Mouse (Mus musculus) ovary, postnatal 10 days (tissue): ENCODE measurements around the gene Atg16l2.

Experiments
- DNase-seq: peaks from one replicate; pipeline ENCODE4 v3.0.0; 2022; ENCODE audit warnings: low spot score

The Atg16l2 gene

GRCm38 (mm10) chr7:101321218-101321827 is 19.3 kb upstream of the Atg16l2 start:
- DNase-seq = peak; percentile 35

- peak; percentile 10 for DNase-seq
These were observed 18.6 kb upstream of the Atg16l2 start for GRCm38 (mm10) chr7:101320399-101321217.

GRCm38 (mm10) chr7:101319796-101320195 is 17.7 kb upstream of the Atg16l2 start:
- DNase-seq = no peak

DNA sequence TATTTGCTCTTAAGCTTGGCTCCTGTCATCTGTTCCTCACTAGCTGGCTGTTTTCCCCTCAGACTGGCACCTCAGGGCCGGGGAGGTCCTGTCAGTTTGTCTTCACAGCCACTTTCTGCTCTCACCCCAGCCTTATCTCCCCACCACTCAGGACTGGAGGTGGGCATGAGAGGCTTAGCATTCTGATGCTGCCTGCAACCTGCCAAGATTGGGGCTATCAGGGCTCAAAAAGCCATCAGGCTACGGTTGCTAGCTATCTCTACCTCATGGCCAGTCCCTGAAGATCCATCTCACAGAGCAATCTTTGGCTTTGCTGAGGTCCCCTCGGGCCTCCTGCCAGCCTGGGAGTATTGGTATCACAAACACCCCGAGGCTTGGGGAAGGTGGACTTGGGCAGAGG is 16.8 kb upstream of the Atg16l2 start:
- no peak for DNase-seq

DNA sequence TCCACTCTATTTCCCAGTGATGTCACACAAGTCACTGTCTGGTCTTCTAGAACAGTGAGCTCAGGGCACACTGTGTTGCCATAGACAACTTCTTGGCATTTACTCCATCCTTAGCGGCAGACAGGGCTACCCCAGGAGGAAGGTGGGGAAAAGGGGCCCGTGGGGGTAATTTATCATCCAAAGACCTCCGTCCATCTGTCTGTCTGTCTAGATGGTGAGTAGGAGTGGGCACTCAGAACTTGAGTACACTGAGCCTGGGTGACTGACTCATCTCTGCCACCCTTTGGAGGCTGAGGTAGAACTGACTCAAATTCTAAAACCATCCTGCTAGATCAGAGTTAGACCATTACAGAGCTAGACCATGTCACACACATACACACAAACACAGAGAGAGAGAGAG is 15.0 kb upstream of the Atg16l2 start, which contains the start of gene Stard10:
Gene Stard10 (plus strand): TSS at position 73 of the 400 bp plus-strand sequence.
- no peak for DNase-seq

GRCm38 (mm10) chr7:101316591-101317001 is 14.5 kb upstream of the Atg16l2 start:
- DNase-seq = no peak

- DNase-seq = no peak
These were observed 13.6 kb upstream of the Atg16l2 start for GRCm38 (mm10) chr7:101315699-101316098.

- no peak for DNase-seq
These were observed 12.3 kb upstream of the Atg16l2 start for GRCm38 (mm10) chr7:101314396-101314795.

DNA sequence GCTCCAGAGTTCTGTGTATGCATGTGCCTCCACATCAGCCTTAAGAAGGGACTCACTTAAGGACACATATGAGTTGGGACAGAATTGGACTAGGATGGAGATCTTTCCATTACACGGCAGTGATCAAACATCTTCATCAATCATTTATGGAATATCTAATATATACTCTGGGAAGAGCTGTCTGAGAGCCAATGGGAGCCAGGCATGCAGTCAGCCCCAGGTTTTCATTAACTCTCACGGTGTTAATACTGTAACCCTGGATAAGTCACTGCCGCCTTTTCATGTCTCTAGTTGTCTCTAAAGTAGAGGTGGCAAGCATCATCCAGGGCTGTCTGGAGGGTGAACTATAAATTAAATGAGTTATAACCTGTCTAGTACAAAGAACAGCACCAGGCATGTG is 11.0 kb upstream of the Atg16l2 start:
- no peak for DNase-seq

DNA sequence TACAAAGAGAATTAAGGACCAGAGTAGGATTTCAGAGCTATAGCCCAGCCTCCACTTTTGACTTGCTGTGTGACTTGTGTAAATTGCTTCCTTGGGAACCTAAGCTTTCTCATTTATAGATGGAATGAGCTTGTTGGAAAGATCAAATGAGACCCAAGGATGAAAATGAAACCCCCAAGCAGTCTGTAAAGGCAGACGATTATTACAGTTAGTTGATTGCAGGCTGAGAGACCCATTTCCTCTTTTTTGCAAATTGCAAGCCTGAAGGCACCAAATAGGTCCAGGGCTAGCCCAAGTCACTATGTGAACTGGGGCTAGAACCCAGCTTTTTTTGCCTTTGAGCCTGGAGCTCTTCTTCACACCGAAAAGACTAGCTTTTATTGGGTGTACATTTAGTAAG is 9.0 kb upstream of the Atg16l2 start:
- no peak for DNase-seq

DNA sequence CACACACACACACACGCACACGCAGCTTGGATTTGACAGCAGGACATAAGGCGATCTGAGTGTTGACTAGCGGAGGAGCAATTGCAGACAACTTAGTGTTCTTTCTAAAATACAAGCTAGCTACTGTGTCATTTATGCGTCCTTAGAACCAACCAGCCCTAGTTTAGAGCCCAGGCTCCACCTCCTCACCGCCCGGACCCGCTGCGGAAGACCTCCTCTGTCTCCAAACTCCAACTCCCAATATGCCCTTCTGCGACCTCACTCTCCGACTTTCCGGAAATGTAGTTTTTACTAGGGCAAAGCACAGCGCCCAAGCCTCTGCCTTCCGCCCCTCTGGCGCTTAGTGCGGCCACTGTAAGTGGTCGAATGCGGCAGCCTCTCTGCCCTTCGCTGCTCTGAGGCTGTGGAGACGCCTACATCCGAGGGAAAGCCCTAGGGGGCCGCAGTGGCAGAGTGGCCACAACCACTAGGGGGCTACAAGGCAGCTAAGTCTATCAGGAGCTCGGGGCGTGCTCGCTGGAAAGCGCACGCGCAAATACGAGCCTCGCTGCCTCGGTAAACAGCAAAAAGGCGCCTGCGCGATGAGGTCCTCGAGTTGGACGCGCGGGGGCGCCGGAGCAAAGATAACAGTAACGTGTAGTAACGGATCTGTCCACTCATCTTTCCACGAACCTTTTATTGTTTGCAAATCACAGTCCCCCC is 8.4 kb upstream of the Atg16l2 start:
- peak; percentile 89 for DNase-seq

- no peak for DNase-seq
These were observed 7.9 kb upstream of the Atg16l2 start for GRCm38 (mm10) chr7:101309985-101310326.

DNA sequence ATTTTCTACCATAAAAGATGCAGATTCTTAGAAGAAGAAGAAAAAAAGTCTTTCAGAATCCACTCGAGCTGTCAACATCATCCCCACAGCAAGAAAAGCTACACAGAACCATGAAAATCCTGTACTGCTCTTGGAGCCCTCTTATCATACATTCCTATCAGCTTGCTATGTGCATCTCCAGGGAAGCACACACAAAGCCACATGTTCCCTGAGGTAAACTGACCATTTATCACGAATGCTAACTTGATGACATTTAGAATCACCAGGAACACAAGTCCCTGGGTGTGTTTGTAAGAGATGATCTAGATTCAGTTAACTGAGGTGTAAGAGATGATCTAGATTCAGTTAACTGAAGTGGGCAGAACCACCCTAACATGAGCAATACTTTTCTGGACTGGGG is 4.8 kb upstream of the Atg16l2 start:
- DNase-seq = no peak

- DNase-seq = no peak
These were observed 640 bp upstream of the Atg16l2 start for GRCm38 (mm10) chr7:101302691-101303090.

DNA sequence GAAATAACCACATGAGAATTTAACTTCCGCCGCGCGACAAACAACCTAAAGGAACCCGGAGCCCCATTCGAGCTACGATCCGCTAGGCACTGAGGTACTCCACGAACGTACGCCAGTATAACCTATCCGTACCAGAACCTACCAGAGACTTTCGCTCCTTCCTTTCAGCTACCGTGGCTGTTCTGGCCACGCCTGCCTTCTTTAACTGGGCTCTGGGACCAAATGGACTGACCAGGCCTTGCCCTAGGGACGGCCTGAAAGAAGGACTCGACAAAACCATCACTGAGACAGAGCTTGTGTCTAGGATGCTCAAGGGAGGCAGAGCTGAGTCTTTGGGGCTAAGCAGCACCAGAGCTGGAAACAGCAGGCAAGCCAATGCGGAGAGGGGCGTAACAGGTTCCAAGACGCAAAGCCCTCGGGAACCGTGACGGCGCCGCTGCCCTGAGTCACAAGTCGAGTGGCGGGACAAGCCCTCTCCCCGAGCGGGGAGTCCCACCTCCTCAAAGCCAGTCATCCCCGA is 630 bp downstream of the Atg16l2 start:
- no peak for DNase-seq

GRCm38 (mm10) chr7:101298375-101298774 is 3.7 kb downstream of the Atg16l2 start:
- no peak for DNase-seq

DNA sequence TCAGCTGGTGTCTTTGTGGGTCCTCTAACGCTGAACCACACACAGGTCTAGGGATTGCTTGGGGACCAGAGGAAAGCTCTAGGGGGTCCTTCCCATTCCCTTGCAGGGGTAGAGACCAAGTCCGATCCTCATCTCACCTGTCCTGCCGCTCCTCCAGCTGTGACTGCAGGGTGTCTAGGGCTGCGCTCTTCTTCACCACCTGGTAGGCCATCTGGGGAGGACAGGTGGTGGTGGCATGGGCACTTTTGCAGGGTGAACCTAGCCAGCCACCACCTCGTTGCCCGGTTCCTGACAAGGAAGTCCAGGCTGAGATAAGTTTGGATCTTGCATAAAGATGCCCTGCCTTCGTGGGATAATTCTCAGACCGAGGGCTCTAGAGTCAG is 5.0 kb downstream of the Atg16l2 start:
- DNase-seq = no peak

DNA sequence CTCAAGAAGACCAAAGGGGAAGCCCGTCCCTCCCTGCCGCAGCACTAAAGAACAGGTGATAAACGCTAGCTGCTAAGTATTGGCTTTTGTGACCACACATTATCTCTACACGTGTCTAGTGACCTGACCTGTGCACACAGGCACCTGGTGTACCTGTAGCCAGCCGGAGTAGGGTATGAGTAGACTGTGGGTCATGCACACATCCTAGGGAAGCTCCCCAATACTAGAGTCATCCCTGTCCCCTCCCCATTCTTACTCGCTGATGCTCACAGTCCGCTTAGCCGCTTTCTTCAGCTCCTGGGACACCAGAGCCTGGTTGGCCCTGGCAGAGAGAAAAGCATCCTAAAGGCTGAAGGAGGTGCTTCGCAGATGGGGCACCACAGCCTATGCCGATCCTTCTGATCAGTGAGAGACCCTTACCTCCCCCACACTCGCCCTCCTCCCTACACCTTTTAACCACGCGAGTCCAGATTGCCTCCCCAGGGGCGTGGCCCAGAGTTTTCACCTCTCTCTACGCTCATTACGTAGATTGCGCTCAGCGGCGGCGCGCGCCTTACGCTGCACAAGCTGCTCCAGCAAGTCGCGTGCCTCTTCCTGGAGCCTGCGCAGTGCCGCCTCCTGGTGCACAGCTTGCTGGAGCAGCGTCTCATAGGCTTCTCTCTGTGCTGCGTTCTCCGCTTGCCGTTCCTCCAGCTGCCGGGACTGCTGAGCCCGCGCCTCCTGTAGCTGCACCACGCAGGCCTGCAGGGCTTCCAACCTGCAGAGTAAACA is 5.6 kb downstream of the Atg16l2 start:
- peak; percentile 45 for DNase-seq

DNA sequence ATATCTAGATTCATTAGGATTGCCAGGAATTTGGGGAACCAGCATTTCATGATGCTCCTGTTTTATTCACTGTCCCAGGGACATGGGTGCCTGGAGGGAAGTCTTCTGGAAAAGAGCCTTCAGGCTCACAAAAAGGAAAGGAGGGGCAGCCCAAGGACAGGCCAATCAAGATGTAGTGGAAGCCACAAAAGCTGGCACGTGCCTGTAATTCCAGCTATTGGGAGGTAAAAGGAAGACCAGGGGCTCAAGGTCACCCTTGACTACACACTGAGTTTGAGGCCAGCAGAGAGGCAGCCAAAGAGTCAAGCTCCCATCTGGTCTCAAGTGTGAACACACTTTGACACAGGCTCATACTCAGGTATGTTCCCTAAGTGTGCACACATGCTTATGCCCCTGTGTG is 6.6 kb downstream of the Atg16l2 start:
- no peak for DNase-seq

GRCm38 (mm10) chr7:101293611-101294010 is 8.4 kb downstream of the Atg16l2 start:
- DNase-seq = no peak

- no peak for DNase-seq
These were observed 8.9 kb downstream of the Atg16l2 start for GRCm38 (mm10) chr7:101293138-101293537.

DNA sequence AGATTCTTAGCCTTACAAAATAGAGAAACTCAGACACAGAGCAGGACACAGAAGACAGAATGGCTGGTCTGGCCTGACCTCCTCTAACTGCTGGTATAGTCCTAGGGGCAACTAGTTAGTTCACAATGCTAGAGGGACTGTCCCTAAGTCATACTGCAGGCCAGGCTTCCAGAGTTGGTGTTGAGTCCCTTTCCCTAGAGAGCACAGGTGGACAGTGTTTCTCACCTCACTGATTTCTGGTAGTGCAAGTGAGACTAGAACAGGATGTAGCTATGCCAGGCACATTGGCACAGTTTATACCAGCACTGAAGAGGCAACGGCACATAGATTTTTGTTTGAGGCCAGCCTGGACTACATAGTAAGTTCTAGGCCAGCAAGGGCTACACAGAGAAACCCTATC is 9.4 kb downstream of the Atg16l2 start:
- DNase-seq = no peak
